ENCODE assay signal across 8 mouse cellular contexts in the genomic region with DNA sequence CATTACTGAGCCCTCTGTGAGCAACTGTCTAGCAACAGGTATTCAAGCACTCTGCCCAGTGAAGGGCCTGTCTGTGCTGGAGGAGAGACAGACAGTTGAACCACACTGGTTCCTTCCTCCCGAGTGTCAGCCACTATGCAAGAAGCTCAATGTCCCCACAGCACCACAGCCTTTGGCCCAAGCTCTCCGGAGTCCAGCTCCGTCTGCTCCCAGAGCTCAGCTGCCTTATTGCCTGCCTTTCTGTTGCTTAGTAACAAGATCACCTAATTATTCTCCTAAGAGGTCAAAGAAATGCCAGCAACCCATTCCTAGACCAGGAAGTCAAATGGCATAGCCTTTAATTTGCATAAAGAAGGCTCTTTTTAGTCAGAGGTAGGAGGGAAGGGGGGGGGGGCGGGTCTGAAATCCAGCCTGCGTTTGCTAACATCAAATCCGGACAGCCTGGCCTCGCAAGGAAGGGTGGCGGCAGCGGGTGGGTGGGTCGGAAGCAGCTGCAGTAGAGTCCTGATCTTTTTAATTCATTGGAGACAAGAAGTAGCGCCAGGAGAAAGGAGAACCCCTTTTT.
DNase-seq lines count a peak whose midpoint lies in the region; ATAC-seq and TF ChIP-seq lines count a peak whose summit lies in the region.

No protein-coding gene starts in this region.

- intact Hi-C loops in heart, postnatal 14 days (cut with DNase I): loop anchor here (1.0 to 10.0 kb wide), 3 partner anchors 396 to 498 kb away; no protein-coding TSS in a partner anchor

- peaks cover 17% of the 10 kb centered on the region; the same call in 1 of the 2 replicates for H3K4me1 ChIP-seq in heart, embryonic 12.5 days (replicated peaks)
- H3K4me1 ChIP-seq in embryonic facial prominence, embryonic 14.5 days (ENCODE audit: control insufficient read depth, insufficient read depth, low read length): peaks cover 17% of the 10 kb centered on the region; the same call in 1 of the 2 replicates
- H3K4me1 ChIP-seq in midbrain, postnatal 0 days (ENCODE audit: insufficient read depth, low read length): 0 out of 2 replicates have a peak, but pooled peaks cover 3% of the 10 kb centered on the region

- H3K36me3 ChIP-seq in heart, embryonic 12.5 days: no peaks in the 10 kb centered on the region
- H3K36me3 ChIP-seq in embryonic facial prominence, embryonic 14.5 days (ENCODE audit: control insufficient read depth, insufficient read depth, low read length): no peaks in the 10 kb centered on the region
- no peaks in the 10 kb centered on the region for H3K36me3 ChIP-seq in midbrain, postnatal 0 days (ENCODE audit: insufficient read depth, low read length)

- H3K27me3 ChIP-seq in heart, embryonic 12.5 days (replicated peaks): no peaks in the 10 kb centered on the region
- no peaks in the 10 kb centered on the region for H3K27me3 ChIP-seq in embryonic facial prominence, embryonic 14.5 days (replicated peaks; ENCODE audit: control insufficient read depth, insufficient read depth, low read length)
- H3K27me3 ChIP-seq in midbrain, postnatal 0 days (ENCODE audit: insufficient read depth, low read length): no peaks in the 10 kb centered on the region

- no peak for ATAC-seq in heart, embryonic 12.5 days (ENCODE audit: insufficient number of reproducible peaks, low FRiP score)
- ATAC-seq in embryonic facial prominence, embryonic 14.5 days (ENCODE audit: low read depth): 0 out of 2 replicates have a peak, but pooled peaks have one; percentile 31
- ATAC-seq in midbrain, postnatal 0 days (ENCODE audit: low FRiP score): peak; percentile 57; the same call in 1 of the 2 replicates

- H3K4me2 ChIP-seq in heart, embryonic 12.5 days: peak overlapping the region; percentile 37
- H3K4me2 ChIP-seq in embryonic facial prominence, embryonic 14.5 days (ENCODE audit: low read depth, low read length): peak overlapping the region; percentile 40
- peak overlapping the region; percentile 25 for H3K4me2 ChIP-seq in midbrain, postnatal 0 days (ENCODE audit: low read depth, low read length, poor library complexity, severe bottlenecking)

- no peak overlapping the region for H3K9ac ChIP-seq in heart, embryonic 12.5 days
- 0 out of 2 replicates have a peak overlapping the region, but pooled peaks have one; percentile 34 for H3K9ac ChIP-seq in embryonic facial prominence, embryonic 14.5 days (ENCODE audit: low read depth, low read length)
- no peak overlapping the region for H3K9ac ChIP-seq in midbrain, postnatal 0 days (replicated peaks; ENCODE audit: low read length, poor library complexity, severe bottlenecking)

- DNase-seq in heart, postnatal 14 days: no peak
- peak; percentile 12 for DNase-seq in embryonic facial prominence, embryonic 14.5 days (ENCODE audit: low spot score)
- peak; percentile 28 to 51 for DNase-seq in kidney, adult 8-10 months
- peak; percentile 51 for DNase-seq in midbrain, postnatal 0 days (ENCODE audit: low spot score)
- DNase-seq in frontal cortex, postnatal 14 days (ENCODE audit: low spot score in 2 of 2): no peak
- DNase-seq in ovary, adult 18-20 months (ENCODE audit: low spot score): no peak
- DNase-seq in left cerebral cortex, adult 8-10 months (ENCODE audit: low spot score in 2 of 2): no peak

- H3K9me3 ChIP-seq in heart, embryonic 12.5 days (replicated peaks): no peaks in the 10 kb centered on the region
- no peaks in the 10 kb centered on the region for H3K9me3 ChIP-seq in embryonic facial prominence, embryonic 14.5 days (ENCODE audit: control insufficient read depth, low read length)
- H3K9me3 ChIP-seq in midbrain, postnatal 0 days (ENCODE audit: low read length): no peaks in the 10 kb centered on the region

- no peak for TF ChIP-seq CTCF in midbrain, postnatal 0 days (IDR thresholded peaks at IDR 0.05)

- no peak overlapping the region for H3K27ac ChIP-seq in heart, embryonic 12.5 days (ENCODE audit: poor library complexity, severe bottlenecking)
- no peak overlapping the region; the same call in 1 of the 2 replicates for H3K27ac ChIP-seq in embryonic facial prominence, embryonic 14.5 days (replicated peaks; ENCODE audit: low read depth, low read length)
- no peak overlapping the region for H3K27ac ChIP-seq in midbrain, postnatal 0 days (ENCODE audit: low read depth, low read length)

- H3K4me3 ChIP-seq in heart, embryonic 12.5 days: no peak overlapping the region; the same call in 1 of the 2 replicates
- H3K4me3 ChIP-seq in embryonic facial prominence, embryonic 14.5 days (ENCODE audit: low read depth, low read length): no peak overlapping the region
- H3K4me3 ChIP-seq in midbrain, postnatal 0 days (ENCODE audit: low read depth, low read length): no peak overlapping the region

- WGBS in heart, embryonic 12.5 days: 13% methylated on average over 11 of the region's 11 CpGs
- WGBS in embryonic facial prominence, embryonic 14.5 days: 4% methylated on average over 11 of the region's 11 CpGs
- WGBS in midbrain, postnatal 0 days: 7% methylated on average over 10 of the region's 11 CpGs

Comparison
In these comparisons a context has a peak if more than half of its experiments do, and no peak if none do; other contexts are left out.
1. DNase-seq: peak in embryonic facial prominence, embryonic 14.5 days (single experiment), kidney, adult 8-10 months (2 of 2) and midbrain, postnatal 0 days (single experiment); none in heart, postnatal 14 days (0 of 2), frontal cortex, postnatal 14 days (0 of 2), ovary, adult 18-20 months (single experiment) and left cerebral cortex, adult 8-10 months (0 of 2).
2. Peak in every context shown above with its lines, with median percentiles within 50 percentile points of each other: H3K4me2 ChIP-seq.